In genomic region chr7:89140640-89141300, GRCm38 (mm10) we compare ENCODE assay signal across 18 mouse cellular contexts.
A peak's percentile ranks its signal among the peaks of the same experiment; 100 is the strongest.
DNase-seq lines count a peak whose midpoint lies in the region; ATAC-seq and TF ChIP-seq lines count a peak whose summit lies in the region.
"Had no signal": no experiment of that assay in that cellular context is flagged by ENCODE, and none has a peak within 500 bp of the region (broad histone marks: within the 10 kb centered on the region; RNA-seq: fewer than 3 reads in every experiment).

No protein-coding gene starts in this region.

- H3K27ac ChIP-seq in hindbrain, embryonic 16.5 days (ENCODE audit: low read depth, low read length) = no peak overlapping the region
- H3K27ac ChIP-seq in hindbrain, embryonic 10.5 days = no peak overlapping the region
- H3K27ac ChIP-seq in cerebellum, adult 2 months (ENCODE audit: insufficient read depth, low read length) = peak overlapping the region; percentile 88; the same call in 1 of the 2 replicates
- H3K27ac ChIP-seq in forebrain, embryonic 12.5 days = no peak overlapping the region
- no peak overlapping the region for H3K27ac ChIP-seq in midbrain, embryonic 16.5 days (ENCODE audit: low read length)
- H3K27ac ChIP-seq: heart, embryonic 10.5 days; liver, embryonic 13.5 days; lung, embryonic 15.5 days; midbrain, embryonic 12.5 days had no signal

- peak; percentile 58; the same call in 1 of the 2 replicates for ATAC-seq in hindbrain, embryonic 16.5 days
- peak; percentile 68; the same call in 1 of the 2 replicates for ATAC-seq in forebrain, embryonic 12.5 days (ENCODE audit: low FRiP score)
- no peak for ATAC-seq in midbrain, embryonic 16.5 days
- ATAC-seq: inflammation-experienced regulatory T-cells, adult 6 months had no signal

- no peaks in the 10 kb centered on the region for H3K36me3 ChIP-seq in hindbrain, embryonic 16.5 days (ENCODE audit: control insufficient read depth, insufficient read depth, low read length)
- peaks cover 19% of the 10 kb centered on the region for H3K36me3 ChIP-seq in hindbrain, embryonic 10.5 days
- peaks cover 5% of the 10 kb centered on the region; the same call in 1 of the 2 replicates for H3K36me3 ChIP-seq in forebrain, embryonic 12.5 days (replicated peaks)
- peaks cover 10% of the 10 kb centered on the region for H3K36me3 ChIP-seq in midbrain, embryonic 16.5 days (ENCODE audit: control insufficient read depth, insufficient read depth, low read length)

- no peak for DNase-seq in hindbrain, embryonic 10.5 days (ENCODE audit: low spot score)
- DNase-seq in brain, embryonic 14.5 days (ENCODE audit: low read depth) = peak; percentile 85
- peak; percentile 54 to 85 for DNase-seq in cerebellum, adult 2 months
- no peak for DNase-seq in thymus, adult 18-20 months
- no peak for DNase-seq in adipocyte (ENCODE audit: low spot score)
- DNase-seq: adrenal gland, postnatal 10 days; B cell, adult 2 months; gastrocnemius, postnatal 14 days; kidney, postnatal 4 days; liver, embryonic 13.5 days; thymus, postnatal 14 days had no signal

- WGBS in hindbrain, embryonic 16.5 days = 79% methylated on average over 5 of the region's 5 CpGs
- 86% methylated on average over 5 of the region's 5 CpGs for WGBS in hindbrain, embryonic 10.5 days
- WGBS in cerebellum, adult 2 months = 11% methylated on average over 5 of the region's 5 CpGs
- WGBS in forebrain, embryonic 12.5 days = 67% methylated on average over 5 of the region's 5 CpGs
- WGBS in midbrain, embryonic 16.5 days = 83% methylated on average over 5 of the region's 5 CpGs

- no peaks in the 10 kb centered on the region for H3K27me3 ChIP-seq in hindbrain, embryonic 16.5 days (replicated peaks; ENCODE audit: control insufficient read depth, insufficient read depth, low read length)
- no peaks in the 10 kb centered on the region for H3K27me3 ChIP-seq in hindbrain, embryonic 10.5 days (ENCODE audit: insufficient read depth, poor library complexity, severe bottlenecking)
- no peaks in the 10 kb centered on the region for H3K27me3 ChIP-seq in cerebellum, adult 2 months (ENCODE audit: control insufficient read depth, insufficient read depth, low read length)
- H3K27me3 ChIP-seq in forebrain, embryonic 12.5 days = no peaks in the 10 kb centered on the region
- H3K27me3 ChIP-seq in midbrain, embryonic 16.5 days (ENCODE audit: control insufficient read depth, insufficient read depth, low read depth, low read length) = no peaks in the 10 kb centered on the region
- H3K27me3 ChIP-seq: liver, embryonic 13.5 days; lung, embryonic 15.5 days; midbrain, embryonic 12.5 days had no signal

- no peak for TF ChIP-seq CTCF in brain, embryonic 14.5 days (IDR thresholded peaks at IDR 0.05; ENCODE audit: borderline replicate concordance, extremely low read depth, insufficient read depth, insufficient read length)
- no peak for TF ChIP-seq CTCF in cerebellum, adult 2 months (IDR thresholded peaks at IDR 0.05; ENCODE audit: borderline replicate concordance, insufficient read depth, low read depth, low read length)

- no peak overlapping the region for H3K4me2 ChIP-seq in hindbrain, embryonic 16.5 days (ENCODE audit: low read length)
- H3K4me2 ChIP-seq in forebrain, embryonic 12.5 days = no peak overlapping the region
- H3K4me2 ChIP-seq in midbrain, embryonic 16.5 days (ENCODE audit: low read length) = no peak overlapping the region
- H3K4me2 ChIP-seq: liver, embryonic 13.5 days; lung, embryonic 15.5 days; midbrain, embryonic 12.5 days had no signal

- H3K9ac ChIP-seq in hindbrain, embryonic 16.5 days (ENCODE audit: low read depth, low read length) = no peak overlapping the region
- H3K9ac ChIP-seq in forebrain, embryonic 12.5 days = no peak overlapping the region
- H3K9ac ChIP-seq in midbrain, embryonic 16.5 days (ENCODE audit: low read depth, low read length) = no peak overlapping the region
- H3K9ac ChIP-seq: liver, embryonic 13.5 days; lung, embryonic 15.5 days; midbrain, embryonic 12.5 days had no signal

- H3K4me1 ChIP-seq in hindbrain, embryonic 16.5 days (ENCODE audit: control insufficient read depth, insufficient read depth, low read depth, low read length) = no peaks in the 10 kb centered on the region
- H3K4me1 ChIP-seq in hindbrain, embryonic 10.5 days (replicated peaks) = no peaks in the 10 kb centered on the region
- H3K4me1 ChIP-seq in cerebellum, adult 2 months (ENCODE audit: control insufficient read depth, insufficient read depth, low read length) = no peaks in the 10 kb centered on the region; the same call in 1 of the 2 replicates
- no peaks in the 10 kb centered on the region for H3K4me1 ChIP-seq in forebrain, embryonic 12.5 days
- no peaks in the 10 kb centered on the region for H3K4me1 ChIP-seq in midbrain, embryonic 16.5 days (ENCODE audit: control insufficient read depth, insufficient read depth, low read length)
- H3K4me1 ChIP-seq: liver, embryonic 13.5 days; lung, embryonic 15.5 days; midbrain, embryonic 12.5 days had no signal

- TF ChIP-seq POLR2A in brain, embryonic 14.5 days (IDR thresholded peaks at IDR 0.05; ENCODE audit: borderline replicate concordance, extremely low read depth, insufficient read depth, insufficient read length, poor library complexity, severe bottlenecking) = no peak
- TF ChIP-seq POLR2A in cerebellum, adult 2 months (IDR thresholded peaks at IDR 0.05; ENCODE audit: borderline replicate concordance, insufficient read depth, low read length) = no peak

- no peaks in the 10 kb centered on the region for H3K9me3 ChIP-seq in hindbrain, embryonic 16.5 days (ENCODE audit: control insufficient read depth, low read length)
- H3K9me3 ChIP-seq in hindbrain, embryonic 10.5 days = no peaks in the 10 kb centered on the region
- no peaks in the 10 kb centered on the region for H3K9me3 ChIP-seq in forebrain, embryonic 12.5 days
- no peaks in the 10 kb centered on the region for H3K9me3 ChIP-seq in midbrain, embryonic 16.5 days (replicated peaks; ENCODE audit: control insufficient read depth, low read length, poor library complexity, severe bottlenecking)
- H3K9me3 ChIP-seq: heart, embryonic 10.5 days; liver, embryonic 13.5 days; lung, embryonic 15.5 days; midbrain, embryonic 12.5 days had no signal

- no peak overlapping the region for H3K4me3 ChIP-seq in hindbrain, embryonic 16.5 days (ENCODE audit: low read length)
- H3K4me3 ChIP-seq in hindbrain, embryonic 10.5 days = no peak overlapping the region
- H3K4me3 ChIP-seq in cerebellum, adult 2 months (replicated peaks; ENCODE audit: insufficient read depth, low read depth, low read length) = no peak overlapping the region
- no peak overlapping the region for H3K4me3 ChIP-seq in forebrain, embryonic 12.5 days (replicated peaks)
- no peak overlapping the region for H3K4me3 ChIP-seq in midbrain, embryonic 16.5 days (ENCODE audit: low read depth, low read length)
- H3K4me3 ChIP-seq: heart, embryonic 10.5 days; liver, embryonic 13.5 days; lung, embryonic 15.5 days; midbrain, embryonic 12.5 days had no signal

Comparison
In these comparisons a context has a peak if more than half of its experiments do, and no peak if none do; other contexts are left out.
1. DNase-seq: peak in brain, embryonic 14.5 days (single experiment) and cerebellum, adult 2 months (2 of 2); none in hindbrain, embryonic 10.5 days (single experiment), thymus, adult 18-20 months (0 of 2) and adipocyte (single experiment).